Mouse (Mus musculus) CH12.LX (cell line): Measurements from ENCODE around the gene Shc2. TPM values are rescaled to one million over a fixed set of nuclear protein-coding genes. Genes with fewer than 3 reads are reported as not detected.

ENCODE experiments used
- DNase-seq: peaks from one replicate; pipeline ENCODE4 v3.0.0-alpha.2; 2013; ENCODE audit errors: extremely low read depth
- H3K27ac ChIP-seq: 2 replicates; pipeline ENCODE4 v1.5.1; 2012; ENCODE audit warnings: low read depth, mild to moderate bottlenecking, control low read depth, moderate library complexity; ENCODE audit not compliant: insufficient read depth
- H3K27me3 ChIP-seq: replicated peaks from 2 replicates; pipeline ENCODE3; 2012; ENCODE audit warnings: inconsistent platforms
- H3K36me3 ChIP-seq, 2 experiments: replicated peaks in 1 of 2; 2 replicates each; pipeline versions ENCODE3 to v1.6.1; 2012; ENCODE audit warnings: inconsistent platforms in 1 of 2, low read length in 1 of 2, mild to moderate bottlenecking in 1 of 2, mixed read lengths in 1 of 2, moderate library complexity in 1 of 2; ENCODE audit not compliant: control insufficient read depth in 1 of 2, insufficient read depth in 1 of 2
- H3K4me1 ChIP-seq, 2 experiments: 2 replicates each; pipeline ENCODE4 v1.6.1; 2012; ENCODE audit warnings: inconsistent platforms in 1 of 2, moderate library complexity in 1 of 2; ENCODE audit not compliant: insufficient read depth in 2 of 2, control insufficient read depth in 1 of 2
- H3K4me2 ChIP-seq: 2 replicates; pipeline ENCODE4 v1.6.1; 2012; ENCODE audit warnings: low read depth, mild to moderate bottlenecking, control low read depth; ENCODE audit not compliant: poor library complexity, insufficient read depth, severe bottlenecking
- H3K4me3 ChIP-seq, 3 experiments: fragments of 150-350 bp in 1 of 3; sonication (generic) in 1 of 3; replicated peaks in 1 of 3; 2 replicates each; pipeline versions ENCODE3 to v1.5.1; 2011 to 2012; ENCODE audit warnings: low read depth in 2 of 3, low read length in 2 of 3, mild to moderate bottlenecking in 2 of 3, moderate library complexity in 2 of 3, control low read depth in 1 of 3, improper control_type of control experiment in 1 of 3, inconsistent platforms in 1 of 3, mixed read lengths in 1 of 3; ENCODE audit not compliant: poor library complexity in 1 of 3
- H3K79me2 ChIP-seq: replicated peaks from 2 replicates; pipeline ENCODE4 v1.6.1; 2012; ENCODE audit warnings: mild to moderate bottlenecking, moderate library complexity; ENCODE audit not compliant: control insufficient read depth, poor library complexity, insufficient read depth, severe bottlenecking; ENCODE audit errors: extremely low read depth
- H3K9ac ChIP-seq: 2 replicates; pipeline ENCODE4 v1.6.1; 2012; ENCODE audit warnings: low read depth, mild to moderate bottlenecking, control low read depth, moderate library complexity; ENCODE audit not compliant: insufficient read depth
- H3K9me3 ChIP-seq: replicated peaks from 2 replicates; pipeline ENCODE3; 2012; ENCODE audit warnings: low read length, inconsistent platforms, mixed read lengths
- BHLHE40 ChIP-seq: IDR thresholded peaks from 2 replicates; pipeline ENCODE4 v1.6.1; 2011; ENCODE audit warnings: mild to moderate bottlenecking, low read depth, low read length, improper control_type of control experiment
- CHD1 ChIP-seq: IDR thresholded peaks from 2 replicates; pipeline ENCODE4 v1.6.1; 2012; ENCODE audit warnings: low read depth, low read length, improper control_type of control experiment, inconsistent platforms
- CHD2 ChIP-seq: IDR thresholded peaks from 2 replicates; pipeline ENCODE4 v1.6.1; 2011; ENCODE audit warnings: low read length, improper control_type of control experiment
- CTCF ChIP-seq, 2 experiments: IDR thresholded peaks in 1 of 2; conservative IDR thresholded peaks in 1 of 2; 2 replicates each; pipeline ENCODE4 v1.5.1; 2011 to 2012; ENCODE audit warnings: low read depth in 2 of 2, low read length in 2 of 2, improper control_type of control experiment in 1 of 2, inconsistent platforms in 1 of 2, mild to moderate bottlenecking in 1 of 2, moderate library complexity in 1 of 2
- E2F4 ChIP-seq: IDR thresholded peaks from 2 replicates; pipeline ENCODE4 v1.6.1; 2011; ENCODE audit warnings: low read depth, low read length, improper control_type of control experiment; ENCODE audit not compliant: insufficient replicate concordance
- ELF1 ChIP-seq: IDR thresholded peaks from 2 replicates; pipeline ENCODE4 v1.6.1; 2014; ENCODE audit warnings: low read depth, mild to moderate bottlenecking, inconsistent platforms, low read length, improper control_type of control experiment
- EP300 ChIP-seq: IDR thresholded peaks from 2 replicates; pipeline ENCODE4 v1.6.1; 2011; ENCODE audit warnings: low read length, improper control_type of control experiment
- ETS1 ChIP-seq: conservative IDR thresholded peaks from 2 replicates; pipeline ENCODE4 v1.6.1; 2012; ENCODE audit warnings: low read depth, mild to moderate bottlenecking, inconsistent platforms, low read length, improper control_type of control experiment, moderate library complexity
- GABPA ChIP-seq: IDR thresholded peaks from 2 replicates; pipeline ENCODE4 v1.6.1; 2012; ENCODE audit warnings: low read depth, low read length, improper control_type of control experiment, inconsistent platforms; ENCODE audit not compliant: insufficient replicate concordance
- HCFC1 ChIP-seq: IDR thresholded peaks from 2 replicates; pipeline ENCODE4 v1.6.1; 2012; ENCODE audit warnings: low read depth, mild to moderate bottlenecking, inconsistent platforms, low read length, improper control_type of control experiment
- IRF4 ChIP-seq: IDR thresholded peaks from 2 replicates; pipeline ENCODE4 v1.6.1; 2014; ENCODE audit warnings: low read depth, mild to moderate bottlenecking, inconsistent platforms, low read length, improper control_type of control experiment
- JUN ChIP-seq: IDR thresholded peaks from 2 replicates; pipeline ENCODE4 v1.6.1; 2011; ENCODE audit warnings: low read depth, mild to moderate bottlenecking, low read length, improper control_type of control experiment, moderate library complexity; ENCODE audit not compliant: insufficient read depth
- JUND ChIP-seq: conservative IDR thresholded peaks from 2 replicates; pipeline ENCODE4 v1.6.1; 2011; ENCODE audit warnings: low read depth, low read length, improper control_type of control experiment
- KAT2A ChIP-seq: IDR thresholded peaks from 2 replicates; pipeline ENCODE4 v1.6.1; 2012; ENCODE audit warnings: low read length, improper control_type of control experiment, inconsistent platforms; ENCODE audit not compliant: insufficient replicate concordance
- MAFK ChIP-seq: IDR thresholded peaks from 2 replicates; pipeline ENCODE4 v1.6.1; 2011; ENCODE audit warnings: low read length, improper control_type of control experiment; ENCODE audit not compliant: insufficient replicate concordance
- MAX ChIP-seq: IDR thresholded peaks from 2 replicates; pipeline ENCODE4 v1.6.1; 2011; ENCODE audit warnings: low read length, improper control_type of control experiment
- MAZ ChIP-seq: IDR thresholded peaks from 2 replicates; pipeline ENCODE4 v1.6.1; 2012; ENCODE audit warnings: low read depth, mild to moderate bottlenecking, inconsistent platforms, low read length, improper control_type of control experiment, moderate library complexity
- MEF2A ChIP-seq: IDR thresholded peaks from 2 replicates; pipeline ENCODE4 v1.6.1; 2014; ENCODE audit warnings: low read depth, mild to moderate bottlenecking, inconsistent platforms, low read length, improper control_type of control experiment, borderline replicate concordance
- MXI1 ChIP-seq: IDR thresholded peaks from 2 replicates; pipeline ENCODE4 v1.6.1; 2011; ENCODE audit warnings: mild to moderate bottlenecking, low read depth, low read length, improper control_type of control experiment
- MYC ChIP-seq: IDR thresholded peaks from 2 replicates; pipeline ENCODE4 v1.6.1; 2011; ENCODE audit warnings: low read depth, mild to moderate bottlenecking, improper control_type of control experiment, low read length
- NELFE ChIP-seq: IDR thresholded peaks from 2 replicates; pipeline ENCODE4 v1.6.1; 2011; ENCODE audit warnings: low read depth, low read length, improper control_type of control experiment
- NRF1 ChIP-seq: IDR thresholded peaks from 2 replicates; pipeline ENCODE4 v1.6.1; 2014; ENCODE audit warnings: low read depth, mild to moderate bottlenecking, inconsistent platforms, low read length, improper control_type of control experiment, moderate library complexity
- PAX5 ChIP-seq: IDR thresholded peaks from 2 replicates; pipeline ENCODE4 v1.6.1; 2012; ENCODE audit warnings: low read length, inconsistent platforms, mixed read lengths
- POLR2A ChIP-seq: IDR thresholded peaks from 2 replicates; pipeline ENCODE4 v1.6.1; 2011; ENCODE audit warnings: low read depth, mild to moderate bottlenecking, improper control_type of control experiment, low read length
- POLR2AphosphoS2 ChIP-seq: IDR thresholded peaks from 2 replicates; pipeline ENCODE4 v1.6.1; 2011; ENCODE audit warnings: low read depth, low read length, improper control_type of control experiment
- RAD21 ChIP-seq: IDR thresholded peaks from 2 replicates; pipeline ENCODE4 v1.6.1; 2011; ENCODE audit warnings: low read depth, mild to moderate bottlenecking, low read length, improper control_type of control experiment, moderate library complexity
- RCOR1 ChIP-seq: conservative IDR thresholded peaks from 2 replicates; pipeline ENCODE4 v1.6.1; 2012; ENCODE audit warnings: low read depth, mild to moderate bottlenecking, inconsistent platforms, low read length, improper control_type of control experiment
- SIN3A ChIP-seq: IDR thresholded peaks from 2 replicates; pipeline ENCODE4 v1.6.1; 2012; ENCODE audit warnings: low read length, improper control_type of control experiment, inconsistent platforms
- SMC3 ChIP-seq: IDR thresholded peaks from 2 replicates; pipeline ENCODE4 v1.6.1; 2011; ENCODE audit warnings: low read depth, low read length, improper control_type of control experiment
- TBP ChIP-seq: conservative IDR thresholded peaks from 2 replicates; pipeline ENCODE4 v1.6.1; 2011; ENCODE audit warnings: low read depth, low read length, improper control_type of control experiment
- TCF12 ChIP-seq: IDR thresholded peaks from 2 replicates; pipeline ENCODE4 v1.6.1; 2014; ENCODE audit warnings: low read depth, mild to moderate bottlenecking, inconsistent platforms, low read length, improper control_type of control experiment
- UBTF ChIP-seq: IDR thresholded peaks from 2 replicates; pipeline ENCODE4 v1.6.1; 2012; ENCODE audit warnings: low read depth, mild to moderate bottlenecking, inconsistent platforms, low read length, improper control_type of control experiment, moderate library complexity
- USF1 ChIP-seq: IDR thresholded peaks from 2 replicates; pipeline ENCODE4 v1.6.1; 2014; ENCODE audit warnings: low read depth, mild to moderate bottlenecking, inconsistent platforms, low read length, improper control_type of control experiment
- USF2 ChIP-seq: conservative IDR thresholded peaks from 2 replicates; pipeline ENCODE4 v1.6.1; 2011; ENCODE audit warnings: low read depth, low read length, improper control_type of control experiment
- ZC3H11A ChIP-seq: IDR thresholded peaks from 2 replicates; pipeline ENCODE4 v1.6.1; 2012; ENCODE audit warnings: low read depth, mild to moderate bottlenecking, inconsistent platforms, low read length, improper control_type of control experiment
- ZKSCAN1 ChIP-seq: IDR thresholded peaks from 2 replicates; pipeline ENCODE4 v1.6.1; 2012; ENCODE audit warnings: low read depth, inconsistent platforms, low read length, improper control_type of control experiment, borderline replicate concordance
- ZMIZ1 ChIP-seq: IDR thresholded peaks from 2 replicates; pipeline ENCODE4 v1.6.1; 2012; ENCODE audit warnings: low read depth, mild to moderate bottlenecking, inconsistent platforms, low read length, improper control_type of control experiment
- ZNF384 ChIP-seq: IDR thresholded peaks from 2 replicates; pipeline ENCODE4 v1.6.1; 2012; ENCODE audit warnings: low read depth, low read length, improper control_type of control experiment, inconsistent platforms
- dilution Hi-C: fragments of 300-500 bp; cut with MboI; formaldehyde crosslinking; loops from 2 replicates; pipeline ENCODE4 v1.14.3; 2020; ENCODE audit warnings: low sequenced_read_pairs; ENCODE audit not compliant: extremely low pct_unique_long_range_greater_than_20kb, extremely low pct_ligation_motif_present
- in situ Hi-C: fragments of 300-500 bp; cut with MboI; formaldehyde crosslinking; loops from 3 replicates; pipeline ENCODE4 v1.14.3; 2019; ENCODE audit warnings: low sequenced_read_pairs, low pct_ligation_motif_present, low pct_unique_long_range_greater_than_20kb, mixed read lengths
- polyA plus RNA-seq: library from polyadenylated mRNA; unstranded; fragments of >175 nt; gene quantifications from 2 replicates; pipeline ENCODE4 v1.2.1, GENCODE M21; 2012; ENCODE audit warnings: low read depth; ENCODE audit not compliant: insufficient read length
- total RNA-seq, 2 experiments: library from RNA; depleted of rRNA; stranded (reverse); fragments of 300-350 nt in 1 of 2; fragments of >200 nt in 1 of 2; gene quantifications; 2 replicates each; pipeline ENCODE4 v1.2.3; 2012 to 2014

Shc2 gene
- total and polyA plus RNA-seq, 3 experiments, result not detected

DNA sequence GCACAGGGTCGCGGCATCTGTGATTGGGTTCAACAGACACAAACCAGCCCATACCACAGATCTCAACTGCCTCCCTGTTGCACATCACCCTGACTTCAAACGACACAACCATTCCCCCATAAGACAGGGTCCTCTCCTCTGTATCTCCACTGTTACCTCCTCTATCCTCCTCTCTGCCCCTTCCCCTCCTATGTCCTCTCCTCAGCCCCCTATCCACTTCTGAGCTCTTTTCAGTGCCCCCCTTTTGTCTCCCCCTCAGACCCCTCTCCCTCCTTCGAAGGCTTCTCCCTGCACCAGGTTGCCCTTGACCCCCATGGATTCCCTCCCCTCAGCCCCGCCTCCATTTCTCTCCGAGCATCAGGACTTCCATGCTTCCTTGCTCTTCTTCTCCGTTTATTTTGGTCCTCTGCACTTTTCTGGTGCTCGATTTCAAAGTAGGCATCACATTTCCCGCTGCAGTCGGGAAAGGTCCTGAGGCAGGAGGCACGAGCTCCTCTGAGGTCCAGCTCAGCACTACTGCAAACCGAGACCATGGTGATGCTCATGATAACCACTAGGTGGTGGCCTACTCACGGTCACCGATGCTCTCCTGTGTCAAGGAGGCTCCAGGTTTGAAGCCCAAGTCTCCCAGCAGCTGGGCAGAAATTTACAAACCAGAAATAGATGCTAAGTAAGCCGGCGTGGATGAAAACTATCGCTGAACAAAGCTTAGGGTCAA lies 42.7 kb downstream of the Shc2 start:
- dilution Hi-C loops, result no loop called here
- in situ Hi-C loops, result loop anchor here (5.0 kb wide), 1 partner anchor 52 kb away; the partner anchor contains the start of gene Odf3l2
- Histone ChIP-seq H3K9ac (no peak overlapping the region), H3K4me3 (no peak overlapping the region), H3K36me3 (no peaks in the 10 kb centered on the region), H3K27ac (no peak overlapping the region), H3K4me2 (0 out of 2 replicates have a peak overlapping the region, but pooled peaks have one; percentile 10), H3K9me3 (peaks cover 6% of the 10 kb centered on the region), H3K27me3 (peaks cover 57% of the 10 kb centered on the region), H3K4me1 (peaks cover 7 to 12% of the 10 kb centered on the region in 2 experiments), H3K79me2 (no peaks in the 10 kb centered on the region)
- TF ChIP-seq SIN3A, result peak; percentile 47; the same call in 1 of the 2 replicates
- TF ChIP-seq ELF1, result no peak; the same call in 1 of the 2 replicates
- TF ChIP-seq ETS1, result no peak
- TF ChIP-seq NELFE, result peak; percentile 53; the same call in 1 of the 2 replicates
- 0 out of 2 replicates have a peak, but pooled peaks have one; percentile 31 for TF ChIP-seq NRF1
- TF ChIP-seq EP300, result no peak
- TF ChIP-seq MAFK, result no peak
- TF ChIP-seq KAT2A, result no peak
- TF ChIP-seq CTCF (conservative IDR thresholded peaks at IDR 0.05 in 1 of 2, IDR thresholded peaks at IDR 0.05 in 1 of 2; ENCODE audit: low read depth in 2 of 2, low read length in 2 of 2), result peak; percentile 57 to 98
- no peak for TF ChIP-seq MAX
- TF ChIP-seq POLR2A, result no peak
- no peak for TF ChIP-seq USF1
- TF ChIP-seq MAZ, result no peak
- peak; percentile 54; the same call in 1 of the 2 replicates for TF ChIP-seq MYC
- no peak for TF ChIP-seq E2F4
- TF ChIP-seq MXI1, result no peak
- no peak for TF ChIP-seq ZMIZ1
- TF ChIP-seq ZKSCAN1, result no peak
- no peak for TF ChIP-seq UBTF
- peak; percentile 98 for TF ChIP-seq RAD21
- no peak for TF ChIP-seq JUND
- TF ChIP-seq GABPA, result no peak
- TF ChIP-seq RCOR1, result no peak
- TF ChIP-seq BHLHE40, result 0 out of 2 replicates have a peak, but pooled peaks have one; percentile 9
- TF ChIP-seq ZNF384, result no peak
- no peak for TF ChIP-seq PAX5
- 0 out of 2 replicates have a peak, but pooled peaks have one; percentile 28 for TF ChIP-seq TCF12
- no peak for TF ChIP-seq CHD2
- TF ChIP-seq HCFC1, result no peak
- TF ChIP-seq USF2, result no peak
- TF ChIP-seq TBP, result no peak
- TF ChIP-seq POLR2AphosphoS2, result no peak
- peak; percentile 53; the same call in 1 of the 2 replicates for TF ChIP-seq ZC3H11A
- 0 out of 2 replicates have a peak, but pooled peaks have one; percentile 35 for TF ChIP-seq MEF2A
- no peak for TF ChIP-seq CHD1
- TF ChIP-seq JUN, result no peak
- TF ChIP-seq SMC3, result peak; percentile 88
- TF ChIP-seq IRF4, result peak; percentile 62; the same call in 1 of the 2 replicates
- DNase-seq, result peak; percentile 66
